Mouse (Mus musculus) kidney, postnatal 10 days (tissue): Measurements from ENCODE around the gene Dstn.
A peak's percentile ranks its signal among the peaks of the same experiment; 100 is the strongest.

ENCODE experiments used
- DNase-seq: peaks from one replicate; pipeline ENCODE4 v3.0.0; 2021; ENCODE audit warnings: mixed read lengths

The Dstn gene

GRCm38 (mm10) chr2:143916229-143916628 lies 1.1 kb downstream of the Dstn start:
- DNase-seq = peak; percentile 34

GRCm38 (mm10) chr2:143917622-143918021 lies 2.5 kb downstream of the Dstn start:
- no peak for DNase-seq

- no peak for DNase-seq
These were observed 3.8 kb downstream of the Dstn start for GRCm38 (mm10) chr2:143918831-143919502.

GRCm38 (mm10) chr2:143924085-143924484 lies 9.0 kb downstream of the Dstn start:
- no peak for DNase-seq

- no peak for DNase-seq
These were observed 10.7 kb downstream of the Dstn start for GRCm38 (mm10) chr2:143925826-143926225.

- no peak for DNase-seq
These were observed 14.6 kb downstream of the Dstn start for GRCm38 (mm10) chr2:143929607-143930311.

GRCm38 (mm10) chr2:143932340-143932873 lies 17.3 kb downstream of the Dstn start:
- DNase-seq = no peak

GRCm38 (mm10) chr2:143933516-143933915 lies 18.4 kb downstream of the Dstn start:
- DNase-seq = no peak

- DNase-seq = no peak
These were observed 19.3 kb downstream of the Dstn start for GRCm38 (mm10) chr2:143934439-143934838.

GRCm38 (mm10) chr2:143937861-143938260 lies 22.7 kb downstream of the Dstn start:
- DNase-seq = no peak

GRCm38 (mm10) chr2:143940406-143940805 lies 25.3 kb downstream of the Dstn start:
- no peak for DNase-seq

GRCm38 (mm10) chr2:143944796-143945195 lies 29.7 kb downstream of the Dstn start:
- DNase-seq = no peak

GRCm38 (mm10) chr2:143945466-143946075 lies 30.5 kb downstream of the Dstn start:
- DNase-seq = peak; percentile 58

GRCm38 (mm10) chr2:143946399-143946798 lies 31.3 kb downstream of the Dstn start:
- no peak for DNase-seq

GRCm38 (mm10) chr2:143947981-143948380 lies 32.9 kb downstream of the Dstn start:
- DNase-seq = no peak

- no peak for DNase-seq
These were observed 33.3 kb downstream of the Dstn start for GRCm38 (mm10) chr2:143948416-143948815.

- no peak for DNase-seq
These were observed 34.1 kb downstream of the Dstn start for GRCm38 (mm10) chr2:143949217-143949616.

GRCm38 (mm10) chr2:143950290-143951027 lies 35.3 kb downstream of the Dstn start:
- no peak for DNase-seq

- DNase-seq = no peak
These were observed 35.9 kb downstream of the Dstn start for GRCm38 (mm10) chr2:143951028-143951420.

- peak; percentile 49 for DNase-seq
These were observed 36.6 kb downstream of the Dstn start for GRCm38 (mm10) chr2:143951546-143952315.

- DNase-seq = no peak
These were observed 38.8 kb downstream of the Dstn start for GRCm38 (mm10) chr2:143953944-143954343.

GRCm38 (mm10) chr2:143955004-143955403 lies 39.9 kb downstream of the Dstn start:
- DNase-seq = no peak
